In genomic region chr11:84057418-84057817, GRCm38 (mm10) we compare ENCODE assay signal across 16 mouse cellular contexts.
"Had no signal": no experiment of that assay in that cellular context is flagged by ENCODE, and none has a peak within 500 bp of the region (broad histone marks: within the 10 kb centered on the region; RNA-seq: fewer than 3 reads in every experiment).

No protein-coding gene starts in this region.

- H3K4me2 ChIP-seq: neural tube, embryonic 13.5 days; neural tube, embryonic 15.5 days; stomach, embryonic 15.5 days had no signal

- H3K9me3 ChIP-seq: neural tube, embryonic 13.5 days; stomach, embryonic 15.5 days had no signal

- DNase-seq: retina, postnatal 1 day; right cerebral cortex, adult 18-20 months; right cerebral cortex, postnatal 14 days; right cerebral cortex, postnatal 25 days; right cerebral cortex, postnatal 4 days; spleen, adult 18-20 months; thymus, adult 18-20 months; thymus, adult 2 months; thymus, postnatal 14 days; thymus, postnatal 25 days; thymus, postnatal 36 days; thymus, postnatal 4 days had no signal

- H3K27me3 ChIP-seq: neural tube, embryonic 13.5 days; neural tube, embryonic 15.5 days; stomach, embryonic 15.5 days had no signal

- H3K27ac ChIP-seq: neural tube, embryonic 13.5 days; neural tube, embryonic 15.5 days; stomach, embryonic 15.5 days; stomach, postnatal 0 days had no signal

- H3K9ac ChIP-seq: neural tube, embryonic 13.5 days; neural tube, embryonic 15.5 days; stomach, embryonic 15.5 days had no signal

- H3K4me1 ChIP-seq: stomach, embryonic 15.5 days had no signal

- H3K4me3 ChIP-seq: neural tube, embryonic 13.5 days; neural tube, embryonic 15.5 days; stomach, embryonic 15.5 days had no signal

- H3K36me3 ChIP-seq: neural tube, embryonic 13.5 days; neural tube, embryonic 15.5 days; stomach, embryonic 15.5 days had no signal
